Mouse (Mus musculus) bone marrow macrophage, adult 2 months (primary cell): ENCODE results near the gene Ackr4.

Experiments used
- CTCF ChIP-seq: IDR thresholded peaks from 2 replicates; pipeline ENCODE4 v1.5.1; 2012; ENCODE audit warnings: low read depth, mild to moderate bottlenecking, low read length, moderate library complexity
- POLR2A ChIP-seq: IDR thresholded peaks from 2 replicates; pipeline ENCODE4 v1.6.1; 2012; ENCODE audit warnings: mild to moderate bottlenecking, low read depth, low read length, borderline replicate concordance

DNA sequence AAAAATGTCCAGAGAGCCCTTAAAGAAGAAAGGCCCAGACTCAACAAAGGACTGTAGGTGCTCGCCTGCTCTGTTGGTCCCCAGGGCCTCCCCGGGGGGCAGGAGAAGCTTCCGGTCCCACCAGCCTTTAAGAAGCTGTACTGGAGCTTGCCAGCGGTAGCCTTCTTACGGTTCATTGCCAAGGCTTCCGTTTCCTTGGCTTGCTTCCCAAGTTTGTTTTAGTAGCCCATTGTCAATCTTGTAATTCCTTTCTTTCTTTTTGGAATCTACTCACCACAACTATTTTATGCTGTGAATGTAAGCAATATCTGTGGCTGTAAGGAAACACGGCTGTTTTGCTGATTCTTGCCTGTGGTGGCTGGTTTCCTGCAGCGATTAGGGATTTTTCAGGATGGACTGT is 38.2 kb downstream of the Ackr4 start:
- TF ChIP-seq CTCF (no peak), POLR2A (no peak)
